Mouse (Mus musculus) olfactory bulb, adult 2 months (tissue): ENCODE measurements around the gene Epop. TPM values are rescaled to one million over a fixed set of nuclear protein-coding genes. Genes with fewer than 3 reads are reported as not detected.

Experiments used
- H3K27ac ChIP-seq: fragments of 200-500 bp; 2 replicates; pipeline ENCODE4 v1.5.1; 2012; ENCODE audit warnings: low read depth, low read length; ENCODE audit not compliant: insufficient read depth
- H3K4me1 ChIP-seq: fragments of 200-500 bp; 2 replicates; pipeline ENCODE4 v1.6.1; 2012; ENCODE audit warnings: low read length; ENCODE audit not compliant: control insufficient read depth, insufficient read depth
- H3K4me3 ChIP-seq: fragments of 200-500 bp; 2 replicates; pipeline ENCODE4 v1.5.1; 2012; ENCODE audit warnings: mild to moderate bottlenecking, low read depth, low read length, moderate library complexity; ENCODE audit not compliant: insufficient read depth
- CTCF ChIP-seq: fragments of 200-500 bp; IDR thresholded peaks from 2 replicates; pipeline ENCODE4 v1.5.1; 2012; ENCODE audit warnings: low read depth, mild to moderate bottlenecking, low read length, moderate library complexity; ENCODE audit not compliant: insufficient read depth
- POLR2A ChIP-seq: fragments of 200-500 bp; IDR thresholded peaks from 2 replicates; pipeline ENCODE4 v1.6.1; 2012; ENCODE audit warnings: mild to moderate bottlenecking, low read depth, low read length, moderate library complexity; ENCODE audit not compliant: insufficient read depth
- WGBS: fragments of 180-500 bp; shearing (Covaris S2); methylation state at CpG from one replicate; pipeline ENCODE4 v1.1.7; 2018; 5-methylcytosine and 5-hydroxymethylcytosine counted together
- polyA plus RNA-seq: library from polyadenylated mRNA; stranded (reverse); fragments of >200 nt; gene quantifications from 2 replicates; pipeline ENCODE4 v1.2.4, GENCODE M21; 2012; ENCODE audit warnings: low replicate concordance; ENCODE audit not compliant: missing spikeins, insufficient read depth, insufficient read length

Gene Epop
- polyA plus RNA-seq, 1 experiment: not detected

DNA sequence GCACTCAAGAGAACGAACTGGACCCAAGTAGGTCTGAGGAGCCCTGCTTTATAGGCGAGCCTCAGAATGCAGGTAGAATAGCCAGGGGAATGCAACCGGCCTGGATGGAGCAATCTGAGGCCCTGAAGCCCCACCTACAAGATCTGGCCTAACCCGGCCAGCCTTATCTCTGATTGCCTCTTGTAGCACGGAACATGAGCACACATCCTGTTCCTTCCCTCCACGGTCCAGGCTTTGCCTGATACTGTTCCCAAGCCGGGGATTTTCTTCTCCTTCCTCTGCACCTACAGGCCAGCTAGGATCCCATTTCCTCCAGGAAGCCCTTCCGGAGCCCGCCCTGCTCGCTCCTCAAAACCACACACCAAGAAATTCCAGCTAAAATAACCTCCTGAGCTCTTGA lies 43.6 kb downstream of the Epop start:
- TF ChIP-seq POLR2A (no peak), CTCF (no peak)
- Histone ChIP-seq H3K27ac (no peak overlapping the region), H3K4me3 (no peak overlapping the region), H3K4me1 (peaks cover 20% of the 10 kb centered on the region)
- WGBS: 83% methylated on average over 10 of the region's 10 CpGs

DNA sequence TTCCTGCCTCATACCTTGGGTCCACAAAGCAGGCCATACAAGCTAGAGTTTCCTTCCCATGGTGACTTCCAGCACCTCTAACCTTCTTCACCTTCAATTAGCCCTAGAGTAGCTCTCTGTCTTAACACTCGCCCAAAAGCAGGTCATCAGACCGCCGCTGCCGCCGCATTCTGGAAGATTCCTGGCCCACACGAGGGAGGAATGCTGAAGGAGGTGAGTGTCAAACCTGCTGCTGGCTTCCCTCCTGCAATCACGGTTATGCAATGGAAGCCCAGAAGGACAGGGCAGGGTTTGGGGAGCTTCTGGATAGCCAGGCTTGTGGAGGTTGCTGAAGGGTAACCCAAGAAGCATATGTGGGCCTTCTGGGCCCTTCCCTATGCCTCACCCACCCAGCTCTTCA lies 45.0 kb downstream of the Epop start:
- 79% methylated on average over 7 of the region's 7 CpGs for WGBS
- Histone ChIP-seq H3K4me3 (no peak overlapping the region), H3K27ac (no peak overlapping the region), H3K4me1 (peaks cover 9% of the 10 kb centered on the region)
- no peak for TF ChIP-seq POLR2A
- no peak for TF ChIP-seq CTCF

DNA sequence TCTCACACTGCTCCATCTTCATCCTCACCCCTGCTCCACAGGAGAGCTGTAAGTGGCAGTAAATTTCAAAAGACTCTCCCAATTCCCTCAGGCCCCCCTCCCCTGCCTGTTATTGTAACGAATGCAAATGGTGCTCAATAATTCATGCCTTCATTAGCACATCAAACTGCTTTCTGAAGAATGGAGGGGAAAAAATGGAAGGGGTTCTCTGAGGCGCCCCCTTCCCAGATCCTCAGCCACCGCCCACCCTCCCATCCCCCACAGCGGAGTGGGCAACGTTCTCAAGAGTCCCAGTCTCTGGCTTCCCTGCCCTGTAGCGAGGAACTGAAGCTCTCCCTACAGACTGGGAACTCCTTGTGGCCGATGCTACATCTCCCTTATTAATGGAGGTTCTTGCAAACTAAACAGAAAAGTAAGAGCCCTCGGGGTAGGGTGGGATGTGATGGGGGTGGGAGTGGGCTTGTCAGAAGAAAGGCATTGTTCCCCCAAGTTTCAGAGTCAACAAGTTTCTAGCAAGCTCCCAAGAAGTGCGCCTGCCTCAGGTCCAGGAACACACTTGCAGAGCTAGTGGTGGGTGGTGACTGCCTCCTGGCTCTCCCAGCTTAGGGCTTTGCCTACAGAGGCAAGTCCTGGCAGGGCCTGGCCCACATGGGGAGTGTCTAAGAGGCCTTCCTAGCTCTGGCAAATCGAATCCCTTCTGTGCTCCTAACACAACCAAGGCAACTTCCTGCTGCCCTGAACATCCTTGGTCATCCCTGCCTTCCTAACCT lies 50.2 kb downstream of the Epop start:
- H3K4me1 ChIP-seq: peaks cover 4% of the 10 kb centered on the region
- no peak overlapping the region for H3K4me3 ChIP-seq
- H3K27ac ChIP-seq: no peak overlapping the region
- TF ChIP-seq CTCF: no peak
- TF ChIP-seq POLR2A: no peak
- 29% methylated on average over 10 of the region's 10 CpGs for WGBS

DNA sequence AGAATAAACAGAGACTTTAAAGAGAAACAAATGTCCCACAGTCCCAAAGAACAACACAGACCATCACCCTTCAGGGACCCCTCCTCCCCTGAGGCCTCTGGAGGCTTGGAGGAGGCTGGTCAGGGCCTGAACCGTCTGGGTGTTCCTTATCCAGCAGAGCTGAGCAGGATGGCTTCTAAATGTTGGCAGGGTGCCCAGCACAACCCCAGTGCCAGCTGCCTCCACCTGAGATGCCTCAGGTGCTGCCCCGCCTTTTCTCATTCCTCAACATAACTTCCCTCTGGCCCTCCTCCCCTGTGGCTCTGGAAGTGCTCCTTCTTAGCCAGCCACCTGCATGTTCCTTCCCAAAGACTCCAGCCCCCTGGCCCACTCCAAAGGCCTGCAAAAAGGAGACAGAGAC lies 51.2 kb downstream of the Epop start:
- H3K27ac ChIP-seq: no peak overlapping the region
- TF ChIP-seq POLR2A: no peak
- no peak for TF ChIP-seq CTCF

More for the DNA sequence above, 51.2 kb downstream of the Epop start:
- Histone ChIP-seq H3K4me1 (peaks cover 4% of the 10 kb centered on the region), H3K4me3 (no peak overlapping the region)
- 56% methylated on average over 2 of the region's 2 CpGs for WGBS

Other genes starting within 250 kb of the Epop start
- gene Arhgap23, start 214.2 kb downstream of the Epop start, polyA plus RNA-seq: not detected in 2 replicates
- gene 4933428G20Rik, start 129.4 kb downstream of the Epop start, polyA plus RNA-seq: not detected in 2 replicates
- gene Srcin1, start 53.5 kb downstream of the Epop start, polyA plus RNA-seq: not detected in 2 replicates
- gene Mllt6, start 33.7 kb upstream of the Epop start, polyA plus RNA-seq: 69.4 and 106 TPM in 2 replicates
- not detected in 2 replicates for gene Cisd3, start 56.1 kb upstream of the Epop start, polyA plus RNA-seq
- gene Pcgf2, start 70.8 kb upstream of the Epop start, polyA plus RNA-seq: not detected in 2 replicates
- gene Psmb3, start 73.7 kb upstream of the Epop start, polyA plus RNA-seq: not detected in 2 replicates
- not detected in 2 replicates for gene Pip4k2b, start 115.0 kb upstream of the Epop start, polyA plus RNA-seq
- not detected in 2 replicates for gene Cwc25, start 136.9 kb upstream of the Epop start, polyA plus RNA-seq
- not detected in 2 replicates for gene 1700001P01Rik, start 146.2 kb upstream of the Epop start, polyA plus RNA-seq
- 695 TPM in 1 of 2 replicates, not detected in the other for gene Rpl23, start 152.7 kb upstream of the Epop start, polyA plus RNA-seq
- gene Lasp1, start 169.3 kb upstream of the Epop start, polyA plus RNA-seq: not detected in 2 replicates
- gene B230217C12Rik, start 211.1 kb upstream of the Epop start, polyA plus RNA-seq: not detected in 2 replicates